Mouse (Mus musculus): ENCODE results near the gene 1810062G17Rik.

DNA sequence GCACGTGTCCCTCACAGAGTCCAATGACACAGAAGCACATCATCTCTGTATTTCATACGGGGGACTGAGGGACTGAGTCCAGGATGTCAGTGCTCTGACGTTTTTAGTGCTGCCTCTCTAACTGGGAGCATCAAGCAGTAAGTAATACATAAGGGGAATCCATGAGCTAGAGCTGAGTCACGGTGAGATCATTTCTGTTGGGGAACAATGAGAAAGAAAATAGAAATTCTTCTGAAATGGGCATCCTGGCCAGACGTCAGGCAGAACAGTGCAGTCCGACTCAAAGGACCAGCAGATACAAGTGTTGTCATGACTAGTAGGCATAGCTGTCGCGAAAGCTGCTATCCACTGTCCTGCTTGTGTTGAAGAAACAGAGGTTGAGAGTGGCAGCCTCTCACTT is 25.2 kb downstream of the 1810062G17Rik start:
- TF ChIP-seq ZNF384 (IDR thresholded peaks at IDR 0.05; ENCODE audit: low read depth, low read length) (no peak), CHD1 (IDR thresholded peaks at IDR 0.05; ENCODE audit: low read depth, low read length) (no peak), POLR2AphosphoS5 (IDR thresholded peaks at IDR 0.05; ENCODE audit: borderline replicate concordance, low read depth, low read length) (no peak), TCF12 (IDR thresholded peaks at IDR 0.05; ENCODE audit: low read depth, low read length) (no peak), POLR2AphosphoS2 (IDR thresholded peaks at IDR 0.05; ENCODE audit: low read length) (no peak), MEF2A (IDR thresholded peaks at IDR 0.05; ENCODE audit: extremely low read depth, insufficient replicate concordance, low read depth, low read length, poor library complexity, severe bottlenecking) (no peak), POLR2A (IDR thresholded peaks at IDR 0.05; ENCODE audit: control insufficient read depth in 1 of 2, insufficient read depth in 1 of 2, low read depth in 1 of 2, low read length in 2 of 2, poor library complexity in 1 of 2) (no peak), E2F4 (IDR thresholded peaks at IDR 0.05; ENCODE audit: borderline replicate concordance, low read depth, low read length) (no peak), SMC3 (IDR thresholded peaks at IDR 0.05; ENCODE audit: low read depth, low read length) (no peak), ZKSCAN1 (IDR thresholded peaks at IDR 0.05; ENCODE audit: low read depth, low read length) (no peak), CTCF (IDR thresholded peaks at IDR 0.05 in 2 of 3, conservative IDR thresholded peaks at IDR 0.05 in 1 of 3; ENCODE audit: control insufficient read depth in 1 of 3, insufficient read depth in 1 of 3, low read depth in 2 of 3, low read length in 3 of 3, poor library complexity in 1 of 3, severe bottlenecking in 1 of 3) (no peak), TBP (IDR thresholded peaks at IDR 0.05; ENCODE audit: low read depth, low read length) (no peak), EP300 (IDR thresholded peaks at IDR 0.05; ENCODE audit: low read depth in 1 of 2, low read length in 2 of 2) (no peak), CHD2 (IDR thresholded peaks at IDR 0.05; ENCODE audit: low read length) (no peak)

Measured in MEL (cell line).